Mouse (Mus musculus): ENCODE measurements at regions not wholly inside any gene's neighbourhood (a gene's known extent, or its start where the extent isn't known, plus 50 kb on each side); places are given as distances from the start of the nearest gene placed in this dataset.

GRCm38 (mm10) chr16:39147151-39147550 lies 254.7 kb downstream of the Igsf11 start:
- H3K27me3 ChIP-seq (ENCODE audit: control insufficient read depth, insufficient read depth, low read length): no peaks in the 10 kb centered on the region
- H3K4me1 ChIP-seq (ENCODE audit: control insufficient read depth, insufficient read depth, low read length): 0 out of 2 replicates have a peak, but pooled peaks cover 7% of the 10 kb centered on the region
- no peak for ATAC-seq (ENCODE audit: low FRiP score, low TSS enrichment)
- no peak overlapping the region for H3K27ac ChIP-seq (replicated peaks; ENCODE audit: low read depth, low read length)
- H3K4me2 ChIP-seq (ENCODE audit: low read length): no peak overlapping the region
- no peak overlapping the region for H3K9ac ChIP-seq (replicated peaks; ENCODE audit: low read length)
- DNase-seq: peak; percentile 33
- no peaks in the 10 kb centered on the region for H3K9me3 ChIP-seq (ENCODE audit: control insufficient read depth, low read length)
- WGBS: 50% methylated on average over 2 of the region's 2 CpGs
- H3K36me3 ChIP-seq (ENCODE audit: control insufficient read depth, insufficient read depth, low read length): no peaks in the 10 kb centered on the region
- no peak overlapping the region for H3K4me3 ChIP-seq (replicated peaks; ENCODE audit: low read depth, low read length)

- DNase-seq: peak; percentile 44
- WGBS: 56% methylated on average over 9 of the region's 9 CpGs
These were observed 259.2 kb downstream of the Igsf11 start for GRCm38 (mm10) chr16:39151325-39152318.

GRCm38 (mm10) chr16:39158893-39159292 lies 266.4 kb downstream of the Igsf11 start:
- Histone ChIP-seq H3K4me1 (ENCODE audit: control insufficient read depth, insufficient read depth, low read length) (no peaks in the 10 kb centered on the region), H3K27ac (replicated peaks; ENCODE audit: low read depth, low read length) (no peak overlapping the region), H3K4me3 (replicated peaks; ENCODE audit: low read depth, low read length) (no peak overlapping the region), H3K9ac (replicated peaks; ENCODE audit: low read length) (no peak overlapping the region), H3K36me3 (ENCODE audit: control insufficient read depth, insufficient read depth, low read length) (no peaks in the 10 kb centered on the region), H3K27me3 (ENCODE audit: control insufficient read depth, insufficient read depth, low read length) (no peaks in the 10 kb centered on the region), H3K9me3 (ENCODE audit: control insufficient read depth, low read length) (no peaks in the 10 kb centered on the region), H3K4me2 (ENCODE audit: low read length) (no peak overlapping the region)
- no peak for ATAC-seq (ENCODE audit: low FRiP score, low TSS enrichment)
- WGBS: 27% methylated on average over 3 of the region's 3 CpGs
- peak; percentile 32 for DNase-seq

More at GRCm38 (mm10) chr16:39151325-39152318, 259.2 kb downstream of the Igsf11 start:
- Histone ChIP-seq H3K4me2 (ENCODE audit: low read length) (no peak overlapping the region), H3K27ac (replicated peaks; ENCODE audit: low read depth, low read length) (no peak overlapping the region), H3K4me3 (replicated peaks; ENCODE audit: low read depth, low read length) (no peak overlapping the region), H3K9ac (replicated peaks; ENCODE audit: low read length) (no peak overlapping the region), H3K27me3 (ENCODE audit: control insufficient read depth, insufficient read depth, low read length) (no peaks in the 10 kb centered on the region), H3K9me3 (ENCODE audit: control insufficient read depth, low read length) (no peaks in the 10 kb centered on the region), H3K36me3 (ENCODE audit: control insufficient read depth, insufficient read depth, low read length) (no peaks in the 10 kb centered on the region), H3K4me1 (ENCODE audit: control insufficient read depth, insufficient read depth, low read length) (0 out of 2 replicates have a peak, but pooled peaks cover 7% of the 10 kb centered on the region)
- ATAC-seq (ENCODE audit: low FRiP score, low TSS enrichment): no peak

GRCm38 (mm10) chr16:39159725-39160124 lies 267.3 kb downstream of the Igsf11 start:
- ATAC-seq (ENCODE audit: low FRiP score, low TSS enrichment): no peak
- H3K4me3 ChIP-seq (replicated peaks; ENCODE audit: low read depth, low read length): no peak overlapping the region
- 88% methylated on average over 7 of the region's 7 CpGs for WGBS

GRCm38 (mm10) chr16:39162684-39163083 lies 270.2 kb downstream of the Igsf11 start:
- Histone ChIP-seq H3K4me1 (ENCODE audit: control insufficient read depth, insufficient read depth, low read length) (no peaks in the 10 kb centered on the region), H3K36me3 (ENCODE audit: control insufficient read depth, insufficient read depth, low read length) (no peaks in the 10 kb centered on the region), H3K9ac (replicated peaks; ENCODE audit: low read length) (no peak overlapping the region), H3K4me3 (replicated peaks; ENCODE audit: low read depth, low read length) (no peak overlapping the region), H3K9me3 (ENCODE audit: control insufficient read depth, low read length) (no peaks in the 10 kb centered on the region), H3K27ac (replicated peaks; ENCODE audit: low read depth, low read length) (no peak overlapping the region), H3K4me2 (ENCODE audit: low read length) (no peak overlapping the region), H3K27me3 (ENCODE audit: control insufficient read depth, insufficient read depth, low read length) (no peaks in the 10 kb centered on the region)
- peak; percentile 35 for DNase-seq
- 34% methylated on average over 1 of the region's 1 CpGs for WGBS
- no peak for ATAC-seq (ENCODE audit: low FRiP score, low TSS enrichment)

More at GRCm38 (mm10) chr16:39159725-39160124, 267.3 kb downstream of the Igsf11 start:
- Histone ChIP-seq H3K36me3 (ENCODE audit: control insufficient read depth, insufficient read depth, low read length) (no peaks in the 10 kb centered on the region), H3K4me2 (ENCODE audit: low read length) (no peak overlapping the region), H3K27ac (replicated peaks; ENCODE audit: low read depth, low read length) (no peak overlapping the region), H3K9me3 (ENCODE audit: control insufficient read depth, low read length) (no peaks in the 10 kb centered on the region), H3K4me1 (ENCODE audit: control insufficient read depth, insufficient read depth, low read length) (no peaks in the 10 kb centered on the region), H3K27me3 (ENCODE audit: control insufficient read depth, insufficient read depth, low read length) (no peaks in the 10 kb centered on the region), H3K9ac (replicated peaks; ENCODE audit: low read length) (no peak overlapping the region)
- no peak for DNase-seq

GRCm38 (mm10) chr16:39191861-39192260 lies 299.4 kb downstream of the Igsf11 start:
- DNase-seq (no peak), ATAC-seq (ENCODE audit: low FRiP score, low TSS enrichment) (no peak)
- Histone ChIP-seq H3K9me3 (ENCODE audit: control insufficient read depth, low read length) (no peaks in the 10 kb centered on the region), H3K4me1 (ENCODE audit: control insufficient read depth, insufficient read depth, low read length) (no peaks in the 10 kb centered on the region), H3K4me2 (ENCODE audit: low read length) (no peak overlapping the region), H3K27me3 (ENCODE audit: control insufficient read depth, insufficient read depth, low read length) (no peaks in the 10 kb centered on the region), H3K27ac (replicated peaks; ENCODE audit: low read depth, low read length) (no peak overlapping the region), H3K36me3 (ENCODE audit: control insufficient read depth, insufficient read depth, low read length) (no peaks in the 10 kb centered on the region), H3K4me3 (replicated peaks; ENCODE audit: low read depth, low read length) (no peak overlapping the region), H3K9ac (replicated peaks; ENCODE audit: low read length) (no peak overlapping the region)
- WGBS: 82% methylated on average over 4 of the region's 4 CpGs

GRCm38 (mm10) chr16:39195431-39195830 lies 303.0 kb downstream of the Igsf11 start:
- no peaks in the 10 kb centered on the region for H3K36me3 ChIP-seq (ENCODE audit: control insufficient read depth, insufficient read depth, low read length)
- no peak for DNase-seq
- H3K27ac ChIP-seq (replicated peaks; ENCODE audit: low read depth, low read length): no peak overlapping the region
- WGBS: 96% methylated on average over 1 of the region's 1 CpGs
- H3K27me3 ChIP-seq (ENCODE audit: control insufficient read depth, insufficient read depth, low read length): no peaks in the 10 kb centered on the region
- H3K9ac ChIP-seq (replicated peaks; ENCODE audit: low read length): no peak overlapping the region
- no peak overlapping the region for H3K4me3 ChIP-seq (replicated peaks; ENCODE audit: low read depth, low read length)
- H3K4me2 ChIP-seq (ENCODE audit: low read length): no peak overlapping the region
- no peaks in the 10 kb centered on the region for H3K9me3 ChIP-seq (ENCODE audit: control insufficient read depth, low read length)
- no peak for ATAC-seq (ENCODE audit: low FRiP score, low TSS enrichment)
- no peaks in the 10 kb centered on the region for H3K4me1 ChIP-seq (ENCODE audit: control insufficient read depth, insufficient read depth, low read length)

- H3K27me3 ChIP-seq (ENCODE audit: control insufficient read depth, insufficient read depth, low read length): no peaks in the 10 kb centered on the region
- 82% methylated on average over 2 of the region's 2 CpGs for WGBS
- H3K4me3 ChIP-seq (replicated peaks; ENCODE audit: low read depth, low read length): no peak overlapping the region
- no peak overlapping the region for H3K9ac ChIP-seq (replicated peaks; ENCODE audit: low read length)
- no peak overlapping the region for H3K27ac ChIP-seq (replicated peaks; ENCODE audit: low read depth, low read length)
- H3K36me3 ChIP-seq (ENCODE audit: control insufficient read depth, insufficient read depth, low read length): no peaks in the 10 kb centered on the region
- H3K9me3 ChIP-seq (ENCODE audit: control insufficient read depth, low read length): no peaks in the 10 kb centered on the region
- H3K4me2 ChIP-seq (ENCODE audit: low read length): no peak overlapping the region
- DNase-seq (no peak), ATAC-seq (ENCODE audit: low FRiP score, low TSS enrichment) (no peak)
- no peaks in the 10 kb centered on the region for H3K4me1 ChIP-seq (ENCODE audit: control insufficient read depth, insufficient read depth, low read length)
These were observed 304.4 kb downstream of the Igsf11 start for GRCm38 (mm10) chr16:39196896-39197295.

GRCm38 (mm10) chr16:39223551-39223950 lies 331.1 kb downstream of the Igsf11 start:
- Histone ChIP-seq H3K9ac (replicated peaks; ENCODE audit: low read length) (no peak overlapping the region), H3K9me3 (ENCODE audit: control insufficient read depth, low read length) (0 out of 2 replicates have a peak, but pooled peaks cover 5% of the 10 kb centered on the region), H3K36me3 (ENCODE audit: control insufficient read depth, insufficient read depth, low read length) (no peaks in the 10 kb centered on the region), H3K4me2 (ENCODE audit: low read length) (no peak overlapping the region), H3K4me1 (ENCODE audit: control insufficient read depth, insufficient read depth, low read length) (peaks cover 4% of the 10 kb centered on the region; the same call in 1 of the 2 replicates), H3K4me3 (replicated peaks; ENCODE audit: low read depth, low read length) (no peak overlapping the region), H3K27ac (replicated peaks; ENCODE audit: low read depth, low read length) (no peak overlapping the region), H3K27me3 (ENCODE audit: control insufficient read depth, insufficient read depth, low read length) (no peaks in the 10 kb centered on the region)
- ATAC-seq (ENCODE audit: low FRiP score, low TSS enrichment) (no peak), DNase-seq (no peak)
- WGBS: 86% methylated on average over 8 of the region's 8 CpGs
